Mouse (Mus musculus) heart, adult 11 months (tissue): ENCODE data around the gene Mydgf.
A peak's percentile ranks its signal among the peaks of the same experiment; 100 is the strongest.

Experiments used
- DNase-seq: peaks from one replicate; pipeline ENCODE4 v3.0.0; 2022

Gene Mydgf

DNA sequence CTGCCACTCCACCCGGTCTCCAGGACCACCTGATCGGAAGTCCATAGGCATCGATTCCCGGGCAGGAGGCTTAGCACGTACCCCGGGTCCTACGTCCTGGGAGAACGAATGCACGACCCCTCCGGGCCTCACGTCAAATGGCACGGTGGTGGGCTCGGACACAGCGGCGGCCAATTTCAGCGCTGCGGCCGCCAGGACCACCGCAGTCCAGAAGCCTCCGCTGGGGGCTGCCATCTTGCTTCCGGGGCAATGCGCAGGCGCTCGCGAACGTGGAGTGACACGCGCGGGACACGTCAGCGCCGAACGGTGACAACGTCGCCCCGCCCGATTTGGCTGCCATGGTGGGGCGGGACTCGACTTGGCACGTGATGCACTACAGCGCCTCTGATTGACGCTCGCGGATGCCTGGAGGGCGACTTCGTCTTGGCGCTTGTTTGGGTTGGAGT is at the start of gene Mydgf:
Mydgf (minus strand) TSS at position 263 of the 446 bp plus-strand sequence.
- peak; percentile 99 for DNase-seq

DNA sequence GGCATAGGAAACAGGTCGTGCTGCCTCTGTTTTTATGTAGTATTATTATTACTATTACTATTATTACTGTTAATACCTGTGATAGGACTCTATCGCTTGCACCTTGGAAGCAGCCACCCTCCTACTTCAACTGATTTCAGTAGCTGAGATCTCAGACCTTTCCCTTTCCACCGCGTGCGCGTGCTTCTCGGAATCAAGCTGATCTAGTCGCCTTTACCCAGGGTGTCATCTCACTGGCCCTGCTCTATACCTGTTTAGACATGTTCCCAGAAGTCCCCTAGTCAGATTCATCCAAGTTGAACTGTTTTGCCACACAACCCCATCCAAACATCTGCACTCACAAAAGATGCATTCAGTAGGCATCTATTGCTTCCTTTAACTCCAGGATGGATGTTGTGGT is 49.7 kb upstream of the Mydgf start:
- no peak for DNase-seq

DNA sequence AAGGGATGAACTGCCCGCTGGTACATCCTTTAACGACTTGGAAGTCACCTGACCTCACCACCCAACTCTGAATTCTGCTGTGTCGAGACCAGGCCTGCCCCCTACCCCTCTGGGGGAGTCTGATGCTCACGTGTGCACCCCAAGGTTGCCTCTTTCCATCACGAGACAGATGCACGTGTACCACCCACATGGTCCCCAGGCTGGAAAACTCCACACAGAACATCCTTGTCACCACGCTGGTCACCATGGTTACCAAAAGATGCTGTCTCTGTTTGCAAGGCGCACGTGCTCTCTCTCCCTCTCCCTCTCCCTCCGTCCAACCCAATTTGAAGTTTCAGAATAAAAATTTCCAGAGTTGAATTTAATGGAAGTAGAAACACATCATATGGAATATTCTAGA is 46.2 kb upstream of the Mydgf start:
- no peak for DNase-seq

DNA sequence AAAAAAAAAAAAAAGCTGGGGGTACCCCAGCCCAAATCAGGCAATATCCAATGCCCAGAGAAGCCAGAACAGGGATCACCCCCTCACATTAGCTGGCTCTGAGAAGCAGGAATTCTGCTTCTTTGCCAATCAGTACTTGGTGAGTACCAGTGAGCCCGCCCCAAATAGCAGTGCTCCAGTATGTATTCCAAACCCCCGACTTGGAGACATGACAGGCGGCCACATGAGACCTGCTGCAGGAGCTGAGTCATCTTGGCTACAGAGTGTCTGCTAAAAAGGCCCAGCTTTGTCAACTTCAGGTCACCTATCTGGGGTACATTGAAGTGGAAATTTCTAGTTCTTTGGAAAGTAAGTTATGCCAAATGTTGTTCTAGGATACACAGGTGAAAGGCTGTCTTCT is 42.8 kb upstream of the Mydgf start:
- DNase-seq, result no peak

DNA sequence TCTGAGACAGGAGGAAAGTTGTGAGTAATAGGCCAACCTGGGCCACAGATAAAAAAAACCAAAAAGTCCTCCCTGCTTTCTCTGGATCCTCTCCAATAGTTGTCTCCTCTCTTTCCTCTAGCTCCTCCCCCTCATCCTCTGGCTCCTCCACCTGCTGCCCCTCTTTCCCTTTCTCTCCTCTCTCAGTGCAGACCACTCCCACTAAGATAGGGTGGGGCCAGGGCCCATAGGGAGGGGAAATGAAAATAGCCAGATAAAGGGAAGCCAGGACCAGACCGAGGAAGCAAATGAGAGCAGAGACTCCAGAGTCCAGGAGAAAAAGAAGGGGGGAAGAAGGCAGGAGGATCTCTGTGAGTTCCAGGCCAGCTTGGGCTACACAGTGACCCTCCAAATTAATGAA is 41.2 kb upstream of the Mydgf start:
- DNase-seq, result no peak

DNA sequence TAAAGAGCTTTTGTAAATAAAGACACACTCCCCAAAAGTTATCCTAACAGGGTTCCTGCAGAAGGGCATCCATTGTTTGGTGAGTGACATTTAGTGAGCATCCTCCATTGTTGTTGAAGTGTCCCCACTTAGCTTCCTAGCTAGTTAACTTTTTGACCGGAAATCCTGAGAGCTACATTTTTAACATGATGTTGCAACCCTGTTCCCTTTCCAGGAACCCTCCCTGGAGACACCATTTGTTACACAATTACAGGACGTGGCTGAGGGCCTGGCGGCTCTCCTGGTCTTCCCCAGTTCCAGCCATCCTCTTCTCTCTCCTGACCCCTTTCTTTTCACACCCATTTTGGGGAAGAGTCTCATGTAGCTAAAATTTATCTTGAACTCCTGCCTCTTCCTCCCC is 36.1 kb upstream of the Mydgf start:
- peak; percentile 98 for DNase-seq

GRCm38 (mm10) chr17:56219251-56219650 is 35.5 kb upstream of the Mydgf start:
- peak; percentile 88 for DNase-seq

- peak; percentile 100 for DNase-seq
Measured at GRCm38 (mm10) chr17:56218377-56219191, 34.9 kb upstream of the Mydgf start, which contains the start of gene Dpp9. Gene Dpp9 (minus strand): TSS chr17:56218905.

- DNase-seq, result peak; percentile 94
Measured at GRCm38 (mm10) chr17:56217670-56218069, 34.0 kb upstream of the Mydgf start.

GRCm38 (mm10) chr17:56214229-56214628 is 30.5 kb upstream of the Mydgf start:
- no peak for DNase-seq

DNA sequence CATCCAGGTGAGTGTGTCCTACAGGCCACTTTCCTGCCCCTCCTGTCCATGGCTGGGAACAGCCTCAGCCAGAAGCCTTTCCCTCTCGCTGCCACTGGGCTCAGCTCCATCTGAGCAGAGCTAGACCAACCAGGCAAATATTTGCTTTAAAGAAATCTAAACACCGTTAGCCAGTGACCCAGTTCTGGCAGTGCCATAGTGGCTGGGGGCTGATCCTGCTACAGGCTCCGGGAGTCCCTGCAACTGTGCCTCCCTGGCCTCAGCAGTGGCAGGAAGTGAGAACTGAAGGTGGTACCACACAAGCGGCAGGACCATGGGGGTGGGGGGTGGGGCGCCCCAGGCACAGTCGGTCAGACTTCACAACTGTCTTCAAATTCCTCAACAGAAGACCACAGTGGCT is 29.0 kb upstream of the Mydgf start:
- DNase-seq, result peak; percentile 81

DNA sequence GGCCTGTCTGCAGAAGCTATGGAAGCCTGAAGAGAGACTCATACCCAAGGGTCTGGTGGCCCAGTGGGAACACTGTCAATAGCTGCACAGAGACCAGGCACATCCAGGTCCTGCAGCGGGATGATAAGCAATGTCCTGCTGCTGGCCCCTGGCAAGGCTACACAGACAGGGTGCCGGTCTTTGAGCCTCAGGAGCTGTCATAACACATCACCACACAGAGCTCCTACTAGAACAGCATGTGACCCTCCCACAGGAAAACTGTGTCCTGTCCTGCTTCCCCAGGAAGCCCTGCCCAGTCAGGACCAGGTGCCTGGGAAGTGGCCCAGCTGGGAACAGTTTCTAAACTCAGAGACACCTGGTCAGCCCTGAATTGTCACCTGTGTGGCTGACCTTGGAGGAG is 27.4 kb upstream of the Mydgf start:
- DNase-seq, result peak; percentile 98

GRCm38 (mm10) chr17:56208821-56209220 is 25.1 kb upstream of the Mydgf start:
- DNase-seq, result peak; percentile 90

DNA sequence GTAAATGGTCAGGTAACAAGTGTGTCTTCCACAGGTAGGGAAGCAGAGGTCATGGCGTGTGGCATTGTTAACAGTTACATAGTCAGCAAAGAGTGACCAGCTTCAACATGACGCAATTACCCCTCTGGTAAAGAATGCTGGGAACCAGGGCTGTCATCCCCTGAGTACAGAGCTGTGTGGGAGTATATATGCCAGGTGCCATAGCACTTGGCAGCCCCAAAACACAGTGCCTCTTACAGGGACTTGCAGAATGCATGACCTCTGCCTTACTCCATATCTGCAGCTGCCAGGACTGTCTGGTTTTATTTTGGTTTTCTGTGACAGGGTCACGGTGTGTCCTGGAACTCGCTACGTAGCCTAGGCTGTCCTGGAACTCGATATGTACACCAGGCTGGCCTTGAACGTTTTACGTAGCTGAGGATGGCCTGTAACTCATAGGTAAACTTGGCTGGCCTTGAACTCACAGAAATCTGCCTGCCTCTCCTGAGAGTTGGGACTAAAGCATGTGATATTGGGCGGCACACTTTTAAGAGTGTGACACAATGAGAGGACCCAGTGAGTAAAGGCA is 24.3 kb upstream of the Mydgf start:
- peak; percentile 86 for DNase-seq

- peak; percentile 89 for DNase-seq
Measured at GRCm38 (mm10) chr17:56206986-56207674, 23.4 kb upstream of the Mydgf start.

DNA sequence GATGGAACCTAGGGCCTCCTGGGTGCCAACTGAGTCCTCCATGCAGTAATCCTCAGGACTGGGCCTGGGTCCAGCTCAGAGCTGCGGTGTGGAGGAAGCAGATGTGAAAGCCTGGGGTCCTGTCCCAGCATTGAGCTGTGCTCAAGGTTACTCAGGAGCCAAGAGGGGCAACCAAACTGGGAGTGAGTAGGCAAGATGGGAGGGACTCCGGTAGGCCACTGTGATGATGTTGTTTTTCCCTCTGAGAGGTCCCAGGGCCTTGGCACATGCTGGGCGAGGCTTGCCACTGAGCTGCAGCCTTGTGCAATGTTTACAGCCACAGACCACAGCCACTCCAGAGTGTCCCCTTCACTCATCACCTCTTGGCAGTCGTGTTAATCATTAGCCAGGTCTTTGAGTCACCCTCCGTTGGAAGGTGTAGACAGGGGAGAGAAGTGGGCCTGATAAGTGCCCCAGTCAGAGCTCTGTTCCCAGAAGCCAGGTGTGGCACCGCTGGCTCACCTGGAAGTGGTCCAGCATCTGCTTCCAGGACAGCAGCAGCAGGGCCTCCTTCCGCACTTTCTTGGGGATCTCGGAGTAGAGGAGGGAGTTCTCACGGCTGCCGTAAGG is 22.7 kb upstream of the Mydgf start:
- DNase-seq, result peak; percentile 87

DNA sequence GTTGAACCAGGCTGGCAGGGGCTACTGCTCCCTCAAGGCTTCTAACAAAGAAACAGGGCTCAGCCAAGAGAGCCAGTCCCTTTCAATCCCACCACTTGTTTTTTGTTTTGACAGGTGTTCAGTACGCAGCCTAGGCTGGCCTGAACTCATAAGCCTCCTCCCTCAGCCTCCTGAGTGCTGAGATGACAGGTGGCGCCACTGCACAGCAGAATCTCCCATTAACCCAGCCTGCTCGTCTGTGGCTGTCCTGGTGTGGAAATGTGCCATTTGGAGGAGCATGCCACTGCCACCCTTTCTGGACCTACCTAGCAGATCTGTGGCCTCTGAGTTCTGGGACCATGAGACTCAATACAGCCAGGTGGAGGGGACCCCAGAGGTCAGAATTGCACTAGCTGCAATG is 20.0 kb upstream of the Mydgf start:
- no peak for DNase-seq

DNA sequence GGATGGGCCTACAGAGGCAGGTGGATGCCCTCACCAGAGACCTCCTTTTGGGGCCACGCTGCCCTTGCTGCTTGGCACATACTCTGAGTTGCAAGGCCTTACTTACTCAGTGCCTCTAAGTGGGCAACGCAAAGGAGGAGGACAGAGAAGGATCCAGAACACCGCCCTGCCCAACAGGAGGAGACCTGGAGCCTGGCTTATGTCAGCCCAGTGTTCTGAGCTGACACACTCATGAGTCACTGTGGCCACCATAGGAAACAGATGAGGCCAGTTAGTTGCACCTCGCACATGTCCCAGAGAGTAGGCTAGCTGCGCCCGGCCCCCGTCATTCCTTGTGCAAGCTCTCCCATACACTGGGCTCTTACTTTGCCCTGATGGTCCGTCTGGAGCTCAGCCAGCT is 18.8 kb upstream of the Mydgf start:
- no peak for DNase-seq

DNA sequence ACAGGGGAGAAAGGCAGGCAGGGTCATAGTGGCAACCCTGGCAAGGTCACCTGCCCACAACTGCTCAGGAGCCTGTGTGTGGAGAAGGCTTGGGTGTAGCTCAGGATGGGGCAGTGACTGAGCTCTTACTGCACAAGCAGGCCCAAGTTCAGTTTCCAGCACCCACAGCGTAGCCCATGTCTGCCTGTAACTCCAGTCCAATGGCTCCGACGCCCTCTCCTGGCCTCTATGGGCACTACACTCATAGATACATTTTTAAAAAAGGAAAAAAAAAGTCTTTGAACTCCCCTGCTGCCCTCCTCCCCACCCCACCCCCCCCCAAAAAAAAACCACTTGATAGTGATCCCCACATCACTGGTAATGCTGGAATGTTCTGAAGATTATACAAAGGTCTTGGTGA is 17.9 kb upstream of the Mydgf start:
- no peak for DNase-seq

GRCm38 (mm10) chr17:56200586-56200985 is 16.9 kb upstream of the Mydgf start:
- no peak for DNase-seq

DNA sequence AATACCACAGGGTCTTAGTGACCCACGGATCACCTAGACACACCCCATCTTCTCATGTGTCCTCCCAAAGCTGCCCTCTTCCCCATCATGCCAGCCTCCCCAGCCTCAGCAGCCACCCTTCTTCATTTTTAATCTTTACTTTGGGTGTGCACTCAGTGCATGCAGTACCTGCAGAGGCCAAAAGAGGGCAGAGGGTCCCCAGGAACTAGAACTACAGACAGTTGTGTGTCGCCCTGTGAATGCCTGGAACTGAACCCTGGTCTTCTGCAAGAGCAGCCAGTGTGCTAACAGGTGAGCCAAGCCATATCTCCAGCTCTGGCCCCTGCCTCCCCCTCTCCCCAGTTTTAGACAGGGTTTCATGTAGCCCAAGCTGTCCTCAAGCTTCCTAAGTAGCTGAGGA is 13.1 kb upstream of the Mydgf start:
- no peak for DNase-seq

DNA sequence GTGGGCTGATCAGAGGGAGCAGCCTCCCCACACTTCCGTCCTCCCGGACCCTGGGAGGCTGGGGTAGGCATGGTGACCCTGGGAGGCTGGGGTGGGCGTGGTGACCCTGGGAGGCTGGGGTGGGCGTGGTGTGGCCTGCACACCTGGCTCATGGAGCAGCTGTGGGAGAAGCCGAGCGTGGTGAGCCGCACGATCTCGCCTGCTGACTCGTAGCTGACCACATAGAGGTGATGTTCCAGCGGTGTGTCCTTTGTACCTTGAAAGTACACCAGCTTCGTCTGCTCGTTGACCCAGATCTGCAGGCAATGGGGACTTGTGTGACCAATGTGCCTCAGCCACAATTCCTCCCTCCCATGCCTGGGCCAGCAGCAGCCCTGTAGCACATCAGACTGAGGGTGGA is 11.0 kb upstream of the Mydgf start:
- DNase-seq, result no peak

GRCm38 (mm10) chr17:56194357-56194756 is 10.6 kb upstream of the Mydgf start:
- DNase-seq, result no peak

DNA sequence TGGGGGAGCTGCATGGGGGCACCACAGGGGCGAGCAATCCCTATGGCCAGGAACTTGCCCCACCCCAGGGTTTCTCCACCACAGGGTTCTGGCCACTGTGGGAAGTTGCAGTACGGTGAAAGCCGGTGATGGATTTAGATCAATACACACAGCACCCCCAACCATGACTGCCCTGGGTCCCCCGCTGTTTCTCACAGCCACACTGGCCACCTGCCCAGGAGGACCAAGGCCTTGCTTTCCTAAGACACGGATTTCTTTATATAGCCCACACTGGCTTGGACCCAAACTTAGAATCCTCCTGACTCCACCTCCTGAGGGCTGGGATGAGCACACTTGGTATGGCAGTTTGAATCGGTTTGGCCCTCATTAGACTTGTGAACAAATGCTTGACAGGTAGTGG is 7.5 kb upstream of the Mydgf start:
- DNase-seq, result no peak
